Mouse (Mus musculus): ENCODE data around the gene Fam102a. TPM values are rescaled to one million over a fixed set of nuclear protein-coding genes. Genes with fewer than 3 reads are reported as not detected.

The Fam102a gene
- total RNA-seq, 1 experiment, result 11.6 TPM

- H3K4me3 ChIP-seq (ENCODE audit: insufficient read depth in 1 of 2, low read depth in 1 of 2, low read length in 2 of 2, poor library complexity in 1 of 2, severe bottlenecking in 1 of 2), result peak overlapping the region in 1 of 2 experiments; percentile 23; a peak in 2 of 4 replicates
- peaks cover 0 to 17% of the 10 kb centered on the region in 2 experiments; a peak in 2 of 4 replicates for H3K4me1 ChIP-seq (ENCODE audit: control insufficient read depth in 2 of 2, insufficient read depth in 2 of 2, low read length in 2 of 2, poor library complexity in 1 of 2)
- no peaks in the 10 kb centered on the region for H3K36me3 ChIP-seq (ENCODE audit: control insufficient read depth, insufficient read depth, low read length, poor library complexity, severe bottlenecking)
- no peaks in the 10 kb centered on the region for H3K9me3 ChIP-seq (ENCODE audit: control insufficient read depth, insufficient read depth, low read depth, low read length)
- in situ Hi-C loops (cut with MboI; ENCODE audit: low sequenced_read_pairs in 2 of 2, unreplicated experiment in 2 of 2), result no loop called here
- no peak for DNase-seq (ENCODE audit: low read depth, low spot score)
- H3K9ac ChIP-seq (ENCODE audit: insufficient read depth, low read depth, low read length, poor library complexity, severe bottlenecking), result no peak overlapping the region
- no peak for TF ChIP-seq MAFK (IDR thresholded peaks at IDR 0.05; ENCODE audit: insufficient read depth, low read depth, low read length)
- no peak for TF ChIP-seq ZC3H11A (IDR thresholded peaks at IDR 0.05; ENCODE audit: borderline replicate concordance, low read depth, low read length)
- TF ChIP-seq HCFC1 (IDR thresholded peaks at IDR 0.05; ENCODE audit: borderline replicate concordance, insufficient read depth, low read length), result no peak
- TF ChIP-seq ZNF384 (IDR thresholded peaks at IDR 0.05; ENCODE audit: low read depth, low read length), result no peak
- no peak for TF ChIP-seq CHD2 (IDR thresholded peaks at IDR 0.05; ENCODE audit: low read depth, low read length)
- H3K27ac ChIP-seq (ENCODE audit: insufficient read depth, low read depth, low read length, poor library complexity, severe bottlenecking), result no peak overlapping the region
These were observed 39.9 kb upstream of the Fam102a start for GRCm38 (mm10) chr2:32495185-32495726.

GRCm38 (mm10) chr2:32496190-32496589, 38.9 kb upstream of the Fam102a start:
- Histone ChIP-seq H3K36me3 (ENCODE audit: control insufficient read depth, insufficient read depth, low read length, poor library complexity, severe bottlenecking) (no peaks in the 10 kb centered on the region), H3K9ac (ENCODE audit: insufficient read depth, low read depth, low read length, poor library complexity, severe bottlenecking) (no peak overlapping the region), H3K27ac (ENCODE audit: insufficient read depth, low read depth, low read length, poor library complexity, severe bottlenecking) (no peak overlapping the region), H3K4me1 (ENCODE audit: control insufficient read depth in 2 of 2, insufficient read depth in 2 of 2, low read length in 2 of 2, poor library complexity in 1 of 2) (peaks cover 0 to 17% of the 10 kb centered on the region in 2 experiments; a peak in 2 of 4 replicates), H3K9me3 (ENCODE audit: control insufficient read depth, insufficient read depth, low read depth, low read length) (no peaks in the 10 kb centered on the region), H3K4me3 (ENCODE audit: insufficient read depth in 1 of 2, low read depth in 1 of 2, low read length in 2 of 2, poor library complexity in 1 of 2, severe bottlenecking in 1 of 2) (no peak overlapping the region)
- TF ChIP-seq ZC3H11A (IDR thresholded peaks at IDR 0.05; ENCODE audit: borderline replicate concordance, low read depth, low read length), result no peak
- TF ChIP-seq ZNF384 (IDR thresholded peaks at IDR 0.05; ENCODE audit: low read depth, low read length), result no peak
- no peak for TF ChIP-seq MAFK (IDR thresholded peaks at IDR 0.05; ENCODE audit: insufficient read depth, low read depth, low read length)
- TF ChIP-seq CHD2 (IDR thresholded peaks at IDR 0.05; ENCODE audit: low read depth, low read length), result no peak
- no peak for TF ChIP-seq HCFC1 (IDR thresholded peaks at IDR 0.05; ENCODE audit: borderline replicate concordance, insufficient read depth, low read length)
- no peak for DNase-seq (ENCODE audit: low read depth, low spot score)
- in situ Hi-C loops (cut with MboI; ENCODE audit: low sequenced_read_pairs in 2 of 2, unreplicated experiment in 2 of 2), result no loop called here

GRCm38 (mm10) chr2:32499365-32499764, 35.8 kb upstream of the Fam102a start:
- DNase-seq (ENCODE audit: low read depth, low spot score), result no peak
- Histone ChIP-seq H3K27ac (ENCODE audit: insufficient read depth, low read depth, low read length, poor library complexity, severe bottlenecking) (no peak overlapping the region), H3K9ac (ENCODE audit: insufficient read depth, low read depth, low read length, poor library complexity, severe bottlenecking) (no peak overlapping the region), H3K9me3 (ENCODE audit: control insufficient read depth, insufficient read depth, low read depth, low read length) (no peaks in the 10 kb centered on the region), H3K36me3 (ENCODE audit: control insufficient read depth, insufficient read depth, low read length, poor library complexity, severe bottlenecking) (no peaks in the 10 kb centered on the region), H3K4me3 (ENCODE audit: insufficient read depth in 1 of 2, low read depth in 1 of 2, low read length in 2 of 2, poor library complexity in 1 of 2, severe bottlenecking in 1 of 2) (no peak overlapping the region), H3K4me1 (ENCODE audit: control insufficient read depth in 2 of 2, insufficient read depth in 2 of 2, low read length in 2 of 2, poor library complexity in 1 of 2) (peaks cover 5 to 13% of the 10 kb centered on the region in 2 experiments; a peak in 3 of 4 replicates)
- TF ChIP-seq ZC3H11A (IDR thresholded peaks at IDR 0.05; ENCODE audit: borderline replicate concordance, low read depth, low read length) (no peak), MAFK (IDR thresholded peaks at IDR 0.05; ENCODE audit: insufficient read depth, low read depth, low read length) (no peak), ZNF384 (IDR thresholded peaks at IDR 0.05; ENCODE audit: low read depth, low read length) (no peak), CHD2 (IDR thresholded peaks at IDR 0.05; ENCODE audit: low read depth, low read length) (no peak), HCFC1 (IDR thresholded peaks at IDR 0.05; ENCODE audit: borderline replicate concordance, insufficient read depth, low read length) (no peak)
- in situ Hi-C loops (cut with MboI; ENCODE audit: low sequenced_read_pairs in 2 of 2, unreplicated experiment in 2 of 2), result no loop called here

GRCm38 (mm10) chr2:32500461-32500860, 34.7 kb upstream of the Fam102a start:
- TF ChIP-seq ZNF384 (IDR thresholded peaks at IDR 0.05; ENCODE audit: low read depth, low read length) (no peak), MAFK (IDR thresholded peaks at IDR 0.05; ENCODE audit: insufficient read depth, low read depth, low read length) (no peak), CHD2 (IDR thresholded peaks at IDR 0.05; ENCODE audit: low read depth, low read length) (no peak), HCFC1 (IDR thresholded peaks at IDR 0.05; ENCODE audit: borderline replicate concordance, insufficient read depth, low read length) (no peak), ZC3H11A (IDR thresholded peaks at IDR 0.05; ENCODE audit: borderline replicate concordance, low read depth, low read length) (no peak)
- DNase-seq (ENCODE audit: low read depth, low spot score), result no peak
- Histone ChIP-seq H3K9me3 (ENCODE audit: control insufficient read depth, insufficient read depth, low read depth, low read length) (no peaks in the 10 kb centered on the region), H3K4me3 (ENCODE audit: insufficient read depth in 1 of 2, low read depth in 1 of 2, low read length in 2 of 2, poor library complexity in 1 of 2, severe bottlenecking in 1 of 2) (no peak overlapping the region), H3K4me1 (ENCODE audit: control insufficient read depth in 2 of 2, insufficient read depth in 2 of 2, low read length in 2 of 2, poor library complexity in 1 of 2) (peaks cover 5 to 13% of the 10 kb centered on the region in 2 experiments; a peak in 3 of 4 replicates), H3K36me3 (ENCODE audit: control insufficient read depth, insufficient read depth, low read length, poor library complexity, severe bottlenecking) (no peaks in the 10 kb centered on the region), H3K27ac (ENCODE audit: insufficient read depth, low read depth, low read length, poor library complexity, severe bottlenecking) (no peak overlapping the region), H3K9ac (ENCODE audit: insufficient read depth, low read depth, low read length, poor library complexity, severe bottlenecking) (no peak overlapping the region)
- in situ Hi-C loops (cut with MboI; ENCODE audit: low sequenced_read_pairs in 2 of 2, unreplicated experiment in 2 of 2), result no loop called here
